Mouse (Mus musculus) CH12.LX (cell line): Measurements from ENCODE around the gene Ssx2ip. TPM values are rescaled to one million over a fixed set of nuclear protein-coding genes. Genes with fewer than 3 reads are reported as not detected.

Experiments
- DNase-seq: peaks from one replicate; pipeline ENCODE4 v3.0.0-alpha.2; 2013; ENCODE audit errors: extremely low read depth
- H3K27ac ChIP-seq: 2 replicates; pipeline ENCODE4 v1.5.1; 2012; ENCODE audit warnings: low read depth, mild to moderate bottlenecking, control low read depth, moderate library complexity; ENCODE audit not compliant: insufficient read depth
- H3K27me3 ChIP-seq: replicated peaks from 2 replicates; pipeline ENCODE3; 2012; ENCODE audit warnings: inconsistent platforms
- H3K36me3 ChIP-seq, 2 experiments: replicated peaks in 1 of 2; 2 replicates each; pipeline versions ENCODE3 to v1.6.1; 2012; ENCODE audit warnings: inconsistent platforms in 1 of 2, low read length in 1 of 2, mild to moderate bottlenecking in 1 of 2, mixed read lengths in 1 of 2, moderate library complexity in 1 of 2; ENCODE audit not compliant: control insufficient read depth in 1 of 2, insufficient read depth in 1 of 2
- H3K4me1 ChIP-seq, 2 experiments: 2 replicates each; pipeline ENCODE4 v1.6.1; 2012; ENCODE audit warnings: inconsistent platforms in 1 of 2, moderate library complexity in 1 of 2; ENCODE audit not compliant: insufficient read depth in 2 of 2, control insufficient read depth in 1 of 2
- H3K4me2 ChIP-seq: 2 replicates; pipeline ENCODE4 v1.6.1; 2012; ENCODE audit warnings: low read depth, mild to moderate bottlenecking, control low read depth; ENCODE audit not compliant: poor library complexity, insufficient read depth, severe bottlenecking
- H3K4me3 ChIP-seq, 3 experiments: fragments of 150-350 bp in 1 of 3; sonication (generic) in 1 of 3; replicated peaks in 1 of 3; 2 replicates each; pipeline versions ENCODE3 to v1.5.1; 2011 to 2012; ENCODE audit warnings: low read depth in 2 of 3, low read length in 2 of 3, mild to moderate bottlenecking in 2 of 3, moderate library complexity in 2 of 3, control low read depth in 1 of 3, improper control_type of control experiment in 1 of 3, inconsistent platforms in 1 of 3, mixed read lengths in 1 of 3; ENCODE audit not compliant: poor library complexity in 1 of 3
- H3K79me2 ChIP-seq: replicated peaks from 2 replicates; pipeline ENCODE4 v1.6.1; 2012; ENCODE audit warnings: mild to moderate bottlenecking, moderate library complexity; ENCODE audit not compliant: control insufficient read depth, poor library complexity, insufficient read depth, severe bottlenecking; ENCODE audit errors: extremely low read depth
- H3K9ac ChIP-seq: 2 replicates; pipeline ENCODE4 v1.6.1; 2012; ENCODE audit warnings: low read depth, mild to moderate bottlenecking, control low read depth, moderate library complexity; ENCODE audit not compliant: insufficient read depth
- H3K9me3 ChIP-seq: replicated peaks from 2 replicates; pipeline ENCODE3; 2012; ENCODE audit warnings: low read length, inconsistent platforms, mixed read lengths
- ELF1 ChIP-seq: IDR thresholded peaks from 2 replicates; pipeline ENCODE4 v1.6.1; 2014; ENCODE audit warnings: low read depth, mild to moderate bottlenecking, inconsistent platforms, low read length, improper control_type of control experiment
- EP300 ChIP-seq: IDR thresholded peaks from 2 replicates; pipeline ENCODE4 v1.6.1; 2011; ENCODE audit warnings: low read length, improper control_type of control experiment
- ETS1 ChIP-seq: conservative IDR thresholded peaks from 2 replicates; pipeline ENCODE4 v1.6.1; 2012; ENCODE audit warnings: low read depth, mild to moderate bottlenecking, inconsistent platforms, low read length, improper control_type of control experiment, moderate library complexity
- GABPA ChIP-seq: IDR thresholded peaks from 2 replicates; pipeline ENCODE4 v1.6.1; 2012; ENCODE audit warnings: low read depth, low read length, improper control_type of control experiment, inconsistent platforms; ENCODE audit not compliant: insufficient replicate concordance
- IRF4 ChIP-seq: IDR thresholded peaks from 2 replicates; pipeline ENCODE4 v1.6.1; 2014; ENCODE audit warnings: low read depth, mild to moderate bottlenecking, inconsistent platforms, low read length, improper control_type of control experiment
- KAT2A ChIP-seq: IDR thresholded peaks from 2 replicates; pipeline ENCODE4 v1.6.1; 2012; ENCODE audit warnings: low read length, improper control_type of control experiment, inconsistent platforms; ENCODE audit not compliant: insufficient replicate concordance
- NRF1 ChIP-seq: IDR thresholded peaks from 2 replicates; pipeline ENCODE4 v1.6.1; 2014; ENCODE audit warnings: low read depth, mild to moderate bottlenecking, inconsistent platforms, low read length, improper control_type of control experiment, moderate library complexity
- SIN3A ChIP-seq: IDR thresholded peaks from 2 replicates; pipeline ENCODE4 v1.6.1; 2012; ENCODE audit warnings: low read length, improper control_type of control experiment, inconsistent platforms
- TBP ChIP-seq: conservative IDR thresholded peaks from 2 replicates; pipeline ENCODE4 v1.6.1; 2011; ENCODE audit warnings: low read depth, low read length, improper control_type of control experiment
- USF1 ChIP-seq: IDR thresholded peaks from 2 replicates; pipeline ENCODE4 v1.6.1; 2014; ENCODE audit warnings: low read depth, mild to moderate bottlenecking, inconsistent platforms, low read length, improper control_type of control experiment
- dilution Hi-C: fragments of 300-500 bp; cut with MboI; formaldehyde crosslinking; loops from 2 replicates; pipeline ENCODE4 v1.14.3; 2020; ENCODE audit warnings: low sequenced_read_pairs; ENCODE audit not compliant: extremely low pct_unique_long_range_greater_than_20kb, extremely low pct_ligation_motif_present
- in situ Hi-C: fragments of 300-500 bp; cut with MboI; formaldehyde crosslinking; loops from 3 replicates; pipeline ENCODE4 v1.14.3; 2019; ENCODE audit warnings: low sequenced_read_pairs, low pct_ligation_motif_present, low pct_unique_long_range_greater_than_20kb, mixed read lengths
- polyA plus RNA-seq: library from polyadenylated mRNA; unstranded; fragments of >175 nt; gene quantifications from 2 replicates; pipeline ENCODE4 v1.2.1, GENCODE M21; 2012; ENCODE audit warnings: low read depth; ENCODE audit not compliant: insufficient read length
- total RNA-seq, 2 experiments: library from RNA; depleted of rRNA; stranded (reverse); fragments of 300-350 nt in 1 of 2; fragments of >200 nt in 1 of 2; gene quantifications; 2 replicates each; pipeline ENCODE4 v1.2.3; 2012 to 2014

Gene Ssx2ip
- total and polyA plus RNA-seq, 3 experiments, result 28.0 to 32.6 (median 31.9) TPM

DNA sequence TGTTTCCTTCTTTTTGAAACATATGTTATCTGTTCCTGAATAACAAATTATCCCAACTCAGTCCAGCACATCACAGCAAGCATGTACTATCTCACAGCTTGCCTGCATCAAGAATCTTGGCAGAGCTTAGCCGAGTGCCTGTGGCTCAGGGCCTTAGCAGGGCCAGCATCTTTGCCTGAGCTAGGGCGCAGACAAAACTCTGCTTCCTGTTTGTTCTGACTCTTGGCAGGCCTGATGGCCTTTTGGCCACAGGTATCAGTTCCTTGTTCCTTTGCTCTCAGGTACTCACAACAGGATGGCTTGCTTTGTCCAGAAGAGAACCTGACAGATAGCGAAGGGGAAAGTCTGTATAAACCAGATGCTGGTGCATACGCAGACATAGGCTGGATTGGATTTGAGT, 9.6 kb downstream of the Ssx2ip start:
- peaks cover 9 to 54% of the 10 kb centered on the region in 2 experiments for H3K36me3 ChIP-seq
- peaks cover 6 to 41% of the 10 kb centered on the region in 2 experiments; a peak in 3 of 4 replicates for H3K4me1 ChIP-seq
- no peak for TF ChIP-seq SIN3A
- TF ChIP-seq IRF4, result peak; percentile 60; the same call in 1 of the 2 replicates
- TF ChIP-seq KAT2A, result no peak
- TF ChIP-seq ELF1, result peak; percentile 27; the same call in 1 of the 2 replicates
- TF ChIP-seq EP300, result 0 out of 2 replicates have a peak, but pooled peaks have one; percentile 51
- no peak overlapping the region for H3K4me2 ChIP-seq
- no peaks in the 10 kb centered on the region for H3K79me2 ChIP-seq
- no peaks in the 10 kb centered on the region for H3K9me3 ChIP-seq
- H3K27ac ChIP-seq, result no peak overlapping the region
- dilution Hi-C loops (no loop called here), in situ Hi-C loops (no loop called here)
- peak; percentile 38 for DNase-seq
- H3K9ac ChIP-seq, result no peak overlapping the region
- no peaks in the 10 kb centered on the region for H3K27me3 ChIP-seq
- H3K4me3 ChIP-seq, result no peak overlapping the region

DNA sequence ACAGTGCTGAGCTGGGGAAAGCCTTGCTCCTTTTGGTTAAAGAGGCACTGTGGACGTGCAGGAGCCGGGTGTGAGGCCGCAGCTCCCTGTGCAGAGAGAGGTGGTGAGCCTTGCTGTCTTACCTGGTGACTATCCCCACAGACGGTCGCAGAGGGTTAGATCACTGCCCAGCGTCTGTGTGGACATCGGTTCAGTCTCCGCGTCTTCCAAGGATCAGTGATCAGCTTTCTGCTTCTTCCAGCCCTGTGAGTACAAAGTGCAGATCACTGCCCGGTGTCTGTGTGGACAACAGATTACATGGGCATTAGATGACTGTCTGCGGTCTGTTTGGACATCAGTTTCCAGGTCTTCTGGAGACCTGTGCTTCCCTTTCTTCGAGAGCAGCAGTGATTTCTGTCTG, 10.1 kb downstream of the Ssx2ip start:
- Histone ChIP-seq H3K27me3 (no peaks in the 10 kb centered on the region), H3K27ac (no peak overlapping the region), H3K9ac (no peak overlapping the region), H3K4me3 (no peak overlapping the region), H3K4me2 (no peak overlapping the region), H3K4me1 (peaks cover 6 to 41% of the 10 kb centered on the region in 2 experiments; a peak in 3 of 4 replicates), H3K9me3 (no peaks in the 10 kb centered on the region), H3K79me2 (no peaks in the 10 kb centered on the region), H3K36me3 (peaks cover 15 to 57% of the 10 kb centered on the region in 2 experiments)
- in situ Hi-C loops, result no loop called here
- no peak for DNase-seq
- TF ChIP-seq TBP (no peak), NRF1 (no peak), USF1 (no peak)
- dilution Hi-C loops, result no loop called here

- H3K9ac ChIP-seq, result no peak overlapping the region
- no peaks in the 10 kb centered on the region for H3K79me2 ChIP-seq
- dilution Hi-C loops, result no loop called here
- no peak overlapping the region for H3K4me3 ChIP-seq
- H3K27me3 ChIP-seq, result no peaks in the 10 kb centered on the region
- H3K36me3 ChIP-seq, result peaks cover 22 to 81% of the 10 kb centered on the region in 2 experiments
- TF ChIP-seq GABPA (no peak), ETS1 (no peak)
- in situ Hi-C loops, result no loop called here
- H3K9me3 ChIP-seq, result no peaks in the 10 kb centered on the region
- H3K4me2 ChIP-seq, result no peak overlapping the region
- peaks cover 6 to 24% of the 10 kb centered on the region in 2 experiments; a peak in 3 of 4 replicates for H3K4me1 ChIP-seq
- H3K27ac ChIP-seq, result no peak overlapping the region
- no peak for DNase-seq
Observed at GRCm38 (mm10) chr3:146417873-146418272, 13.4 kb downstream of the Ssx2ip start.
